Mouse (Mus musculus): ENCODE results near the gene Entpd5.
"Not testable (repeated sequence)": the region's sequence is repeated elsewhere in the genome, so short reads cannot be mapped to it uniquely, and the experiment has no call there.

The Entpd5 gene

DNA sequence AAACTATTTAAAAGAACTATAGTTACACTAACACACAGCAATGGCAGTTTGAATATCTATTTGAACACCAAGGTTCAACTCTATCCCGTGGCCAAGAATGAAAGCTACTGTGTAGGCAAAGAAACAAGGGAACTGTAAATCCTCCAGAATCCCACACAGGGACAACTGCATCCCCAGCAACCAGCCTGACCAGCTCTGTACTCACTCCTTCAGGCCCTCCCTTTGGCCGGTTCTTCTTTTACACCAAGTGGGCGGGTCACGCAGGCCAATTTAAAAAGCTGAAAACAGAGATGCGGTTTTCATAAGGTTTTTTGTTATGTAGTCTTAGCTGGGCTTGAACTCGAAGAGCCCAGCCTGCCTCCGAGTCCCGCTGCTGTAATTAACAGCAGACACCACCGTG is 9.7 kb downstream of the Entpd5 start:
- no peak for DNase-seq (ENCODE audit: low spot score in 2 of 2)

DNA sequence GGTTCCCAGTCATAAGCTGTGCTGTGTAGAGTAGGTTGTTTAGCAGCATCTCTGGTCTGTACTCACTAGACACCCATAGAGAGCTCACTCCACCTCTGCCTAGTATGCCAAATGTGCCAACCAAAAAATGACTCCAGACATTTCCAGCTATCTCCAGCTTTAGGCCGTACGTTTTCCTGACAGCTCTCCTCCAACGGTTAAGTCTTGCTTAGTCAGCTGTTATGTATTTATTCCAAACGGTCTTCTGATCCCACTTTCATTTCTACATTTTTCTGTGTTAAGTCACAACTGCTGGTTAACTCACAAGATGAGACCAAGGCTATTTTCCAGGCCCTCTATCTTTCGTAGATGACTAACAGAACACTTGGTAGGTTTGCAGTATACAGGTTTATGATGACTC is 10.2 kb downstream of the Entpd5 start:
- DNase-seq (ENCODE audit: low spot score in 2 of 2), result no peak

DNA sequence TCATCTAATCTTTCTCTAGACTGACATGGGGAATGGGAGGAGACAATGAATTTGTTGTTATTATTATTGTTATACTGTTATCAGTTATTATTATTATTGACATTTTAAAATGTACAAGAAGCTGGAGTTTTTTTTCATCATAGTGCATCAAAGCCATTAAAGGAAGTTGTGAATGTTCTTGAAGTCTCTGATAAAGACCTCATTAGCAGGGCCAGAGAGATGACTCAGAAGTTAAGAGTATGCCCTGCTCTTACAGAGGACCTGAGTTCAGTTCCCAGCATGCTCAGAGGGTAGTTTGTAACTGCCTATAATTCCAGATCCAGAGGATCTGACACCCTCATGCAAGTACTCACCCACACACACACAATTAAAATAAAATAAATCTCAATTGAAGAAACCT is 11.1 kb downstream of the Entpd5 start:
- no peak for DNase-seq (ENCODE audit: low spot score in 2 of 2)

DNA sequence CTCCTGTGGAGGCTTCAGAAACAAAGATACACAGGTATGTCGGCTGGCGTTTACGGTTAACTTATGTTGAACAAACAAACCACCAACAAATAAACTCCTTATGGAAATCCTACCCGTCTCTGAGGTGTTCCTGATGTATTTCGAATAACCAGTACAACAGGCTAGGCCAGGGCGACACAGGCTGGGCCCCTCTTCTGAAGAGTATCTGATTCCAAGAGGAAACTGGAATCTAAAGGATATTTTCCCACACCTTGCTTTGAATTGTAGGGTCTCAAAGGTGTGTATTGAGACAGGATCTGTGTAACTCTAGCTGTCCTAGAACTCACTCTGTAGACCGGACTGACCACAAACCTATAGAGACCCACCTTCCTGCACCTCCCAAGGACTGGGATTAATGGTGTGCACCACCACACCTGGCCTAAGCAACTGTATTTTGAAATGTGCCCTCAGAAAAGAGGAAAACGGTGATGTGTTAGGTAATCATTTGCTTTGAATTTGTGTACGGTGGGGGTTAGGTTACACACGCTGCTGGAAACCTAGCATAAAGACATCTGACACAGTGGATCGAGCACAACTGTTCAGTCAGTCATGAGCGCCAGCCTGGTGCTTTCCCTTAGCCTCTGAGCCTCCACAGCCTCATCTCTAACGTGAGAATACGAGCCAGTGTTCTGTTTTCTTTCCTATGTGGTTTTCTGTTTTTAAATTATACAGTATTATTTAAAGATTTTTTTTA is 11.7 kb downstream of the Entpd5 start:
- no peak for DNase-seq (ENCODE audit: low spot score in 2 of 2)

DNA sequence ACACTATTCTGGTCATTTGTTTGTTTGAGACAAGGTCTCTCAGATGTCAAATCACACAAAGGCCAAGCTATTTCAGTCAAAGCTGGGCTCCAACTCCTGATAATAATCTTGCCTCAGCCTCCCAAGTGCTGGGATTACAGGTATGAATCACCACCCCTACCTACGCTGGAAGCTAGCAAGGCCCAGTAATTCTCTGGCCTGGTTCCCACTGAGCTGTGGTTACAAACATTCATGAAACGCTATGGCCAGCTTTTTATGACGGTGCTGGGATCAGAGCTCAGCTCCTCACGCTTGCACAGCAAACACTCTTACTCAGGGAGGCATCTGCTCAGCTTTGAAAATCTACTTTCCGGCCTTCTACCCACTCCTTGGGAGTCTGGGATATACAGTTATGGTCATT is 15.0 kb downstream of the Entpd5 start:
- no peak for DNase-seq (ENCODE audit: low spot score in 2 of 2)

DNA sequence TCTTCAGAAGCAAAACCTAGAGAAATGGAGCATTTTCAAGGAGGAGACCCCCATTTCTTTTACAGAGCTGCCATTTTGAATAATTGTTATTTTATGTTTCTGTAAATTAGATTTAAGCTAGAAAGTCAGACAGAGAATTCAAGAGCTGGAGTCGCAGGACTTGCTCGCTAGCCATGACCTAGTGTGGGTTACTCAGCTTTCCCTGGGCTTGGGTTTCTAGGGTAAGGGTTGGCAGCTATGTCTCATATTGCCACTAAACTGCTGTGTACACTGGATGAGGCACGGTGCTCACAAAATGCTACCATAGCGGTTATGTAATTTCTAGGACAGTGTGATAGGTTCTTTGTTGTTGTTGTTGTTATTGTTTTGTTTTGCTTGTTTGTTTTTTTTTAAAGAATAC is 16.1 kb downstream of the Entpd5 start:
- no peak for DNase-seq (ENCODE audit: low spot score in 2 of 2)

DNA sequence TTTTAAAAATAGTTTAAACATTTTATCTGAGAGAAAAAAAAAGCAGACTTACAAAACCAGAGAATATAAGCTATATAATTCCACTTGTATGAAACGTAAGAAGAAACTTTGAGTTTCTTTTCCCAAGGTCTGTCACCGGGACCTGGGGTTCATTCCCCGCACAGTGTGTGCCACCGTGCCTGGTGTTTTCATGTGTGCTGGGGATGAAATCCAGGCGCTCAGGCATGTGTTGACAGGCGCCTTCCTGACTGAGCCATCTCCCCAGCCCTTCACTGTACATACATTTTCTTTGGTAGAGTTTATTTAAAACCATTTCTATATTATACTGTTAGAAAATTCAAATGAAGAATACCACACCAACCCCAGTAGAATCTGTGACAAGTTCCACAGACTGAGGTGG is 18.5 kb downstream of the Entpd5 start:
- DNase-seq (ENCODE audit: low spot score in 2 of 2), result peak in 1 of 2 experiments; percentile 20

DNA sequence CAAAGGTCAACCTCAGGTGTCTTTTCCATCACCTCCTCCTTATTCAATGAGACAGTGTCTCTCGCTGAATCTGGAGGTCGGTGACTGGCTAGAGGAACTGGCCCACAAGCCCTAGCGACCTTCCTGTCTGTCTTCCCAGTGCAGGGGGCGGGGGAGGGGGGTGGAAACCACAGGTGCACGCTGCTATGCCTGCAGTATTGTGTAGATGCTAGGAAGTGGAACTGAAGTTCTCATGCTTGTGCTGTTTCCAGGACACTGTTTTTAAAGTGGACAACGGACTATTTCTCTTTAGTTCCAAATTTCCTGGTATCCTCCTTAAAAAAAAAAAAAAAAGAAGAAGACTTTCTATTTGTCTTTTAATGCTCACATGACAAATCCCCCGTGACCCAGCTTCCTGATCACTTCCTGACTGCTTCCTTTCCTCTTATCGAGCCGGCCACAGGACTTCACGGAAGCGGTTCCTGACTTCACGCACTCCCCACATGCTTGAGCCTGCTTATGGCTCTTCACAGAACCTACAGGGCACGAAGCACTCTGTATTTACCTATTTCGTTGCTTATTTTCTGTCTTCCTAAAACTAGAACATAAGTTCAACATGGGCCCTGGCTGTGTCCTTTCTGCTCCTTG is 19.9 kb downstream of the Entpd5 start:
- peak in 1 of 2 experiments; percentile 11 for DNase-seq (ENCODE audit: low spot score in 2 of 2)

DNA sequence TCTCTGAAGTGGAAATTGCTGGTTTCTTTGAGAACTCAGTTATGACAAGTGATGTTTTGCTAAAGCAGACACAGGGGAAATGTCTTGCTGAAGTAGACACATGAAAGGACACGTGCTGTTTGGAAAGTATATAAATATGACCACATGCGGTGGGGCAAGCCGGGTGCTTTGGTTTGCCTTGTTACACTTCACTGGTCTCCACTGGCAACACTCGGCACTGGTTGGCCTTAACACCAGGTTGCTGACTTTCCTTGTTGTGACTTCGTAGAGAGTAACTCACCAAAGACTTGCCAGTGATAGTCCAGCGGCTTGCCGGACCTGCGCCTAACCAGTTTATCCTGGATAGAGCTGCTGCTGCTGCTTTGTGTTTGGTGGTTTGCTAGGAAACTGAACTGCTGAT is 20.7 kb downstream of the Entpd5 start:
- DNase-seq (ENCODE audit: low spot score in 2 of 2), result peak in 1 of 2 experiments; percentile 21

DNA sequence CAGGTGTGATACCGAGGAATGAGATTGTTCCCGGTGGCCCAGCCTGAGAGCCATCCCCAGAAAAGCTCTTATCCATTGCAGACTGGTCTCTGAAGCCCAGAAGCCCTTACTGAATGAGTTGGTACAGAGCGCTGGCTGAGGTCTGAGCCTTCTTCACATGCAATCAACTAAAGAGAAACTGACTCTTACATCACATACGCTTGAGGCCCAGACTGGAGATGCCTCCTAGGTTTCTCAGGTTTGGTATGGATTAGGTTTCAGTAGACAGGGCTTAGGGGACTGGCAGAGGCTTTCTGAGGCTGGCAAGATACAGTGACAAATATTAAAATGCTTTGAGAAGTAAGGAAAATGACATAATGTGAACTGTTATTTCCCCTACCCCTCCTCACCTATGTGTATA is 23.4 kb downstream of the Entpd5 start:
- DNase-seq (ENCODE audit: low spot score in 2 of 2), result no peak

DNA sequence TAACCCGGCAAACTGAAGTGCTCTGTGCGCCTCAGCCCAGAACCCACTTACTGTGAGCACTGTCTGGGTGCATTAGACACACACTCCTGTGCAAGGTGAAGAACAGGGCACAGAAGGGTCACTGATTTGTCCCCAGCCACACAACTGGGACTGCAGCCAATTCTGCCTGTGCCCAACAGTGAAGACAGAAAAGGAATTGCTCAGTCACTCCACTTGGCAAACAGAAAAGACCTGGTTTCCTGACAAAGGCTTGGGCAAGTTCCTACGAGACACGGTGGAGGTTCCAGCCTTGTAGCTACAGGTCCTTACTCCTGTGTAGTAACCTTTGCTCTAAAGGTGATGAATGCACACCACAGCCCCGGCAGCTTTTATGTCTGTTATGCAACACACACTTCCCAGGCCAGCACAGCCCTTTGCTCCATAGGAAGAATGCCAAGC is 24.2 kb downstream of the Entpd5 start:
- DNase-seq (ENCODE audit: low spot score in 2 of 2), result peak; percentile 49 to 78

DNA sequence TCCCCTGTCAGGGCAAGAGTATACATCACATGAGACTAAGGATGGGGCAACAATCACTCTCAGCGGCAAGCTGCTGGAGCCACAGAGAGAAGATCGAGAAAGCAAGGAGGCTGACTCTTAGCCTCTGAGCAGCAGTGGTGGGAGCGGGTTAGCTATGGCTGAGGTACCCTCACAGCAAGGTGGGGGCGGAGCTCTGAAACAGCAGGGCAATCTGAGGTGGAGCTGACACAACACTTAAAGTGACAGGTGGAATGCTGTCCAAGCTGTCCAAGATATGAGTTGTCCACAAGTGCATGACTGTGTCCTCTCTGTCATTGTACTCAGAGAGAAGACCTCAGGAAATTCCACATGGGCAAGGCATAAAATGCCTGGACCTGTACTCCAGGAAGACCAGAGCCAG is 26.5 kb downstream of the Entpd5 start:
- DNase-seq (ENCODE audit: low spot score in 2 of 2), result peak; percentile 42 to 45

DNA sequence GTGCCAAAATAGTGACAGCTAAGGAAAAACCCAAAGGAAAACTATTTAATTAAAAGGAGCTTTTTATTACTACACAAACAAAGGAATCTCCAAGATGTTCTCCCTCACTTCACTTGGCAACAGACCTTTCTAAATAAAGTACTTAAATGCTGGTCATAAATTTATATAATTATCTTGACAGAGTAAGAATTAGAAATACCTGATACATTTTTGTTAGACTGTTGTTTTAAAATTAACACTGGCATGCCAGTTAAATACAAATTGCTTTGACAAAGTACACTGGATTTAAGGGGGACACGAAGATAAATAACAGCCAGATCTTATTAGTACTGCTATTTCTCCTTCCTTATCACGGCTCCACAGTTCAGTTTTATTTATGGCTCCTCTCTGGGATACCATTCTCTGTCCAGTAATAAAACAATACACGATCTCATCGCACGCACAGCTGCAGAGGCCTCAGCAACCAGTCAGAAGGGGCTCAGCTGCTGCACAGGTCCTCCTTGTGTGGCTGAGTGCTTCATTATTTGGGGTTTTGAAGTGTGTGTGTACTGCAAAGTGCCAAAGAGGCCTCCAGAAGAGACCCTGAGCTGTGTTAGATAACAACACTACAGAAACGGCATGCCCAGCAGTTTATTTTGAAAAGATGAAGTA is 34.9 kb downstream of the Entpd5 start:
- no peak for DNase-seq (ENCODE audit: low spot score in 2 of 2)

DNA sequence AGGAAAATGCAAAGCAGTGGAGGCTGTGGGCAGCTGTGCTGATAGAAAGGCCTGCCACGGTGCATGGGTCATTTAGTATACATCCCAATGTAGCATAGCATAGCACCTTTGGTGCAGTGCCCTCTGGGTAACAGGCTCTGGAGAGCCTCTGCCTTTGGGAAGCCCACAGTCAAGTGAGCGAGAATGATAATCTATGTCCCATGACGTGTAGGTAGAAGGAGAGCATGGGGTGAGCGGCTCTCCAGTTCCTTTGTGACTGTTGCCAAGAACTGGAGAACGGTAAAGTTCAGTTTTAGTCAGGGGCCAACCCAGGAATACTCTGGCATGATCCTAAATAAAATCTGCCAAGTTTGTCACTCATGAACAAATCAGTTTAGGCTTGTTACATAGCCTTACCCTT is 37.2 kb downstream of the Entpd5 start:
- DNase-seq (ENCODE audit: low spot score in 2 of 2), result no peak

DNA sequence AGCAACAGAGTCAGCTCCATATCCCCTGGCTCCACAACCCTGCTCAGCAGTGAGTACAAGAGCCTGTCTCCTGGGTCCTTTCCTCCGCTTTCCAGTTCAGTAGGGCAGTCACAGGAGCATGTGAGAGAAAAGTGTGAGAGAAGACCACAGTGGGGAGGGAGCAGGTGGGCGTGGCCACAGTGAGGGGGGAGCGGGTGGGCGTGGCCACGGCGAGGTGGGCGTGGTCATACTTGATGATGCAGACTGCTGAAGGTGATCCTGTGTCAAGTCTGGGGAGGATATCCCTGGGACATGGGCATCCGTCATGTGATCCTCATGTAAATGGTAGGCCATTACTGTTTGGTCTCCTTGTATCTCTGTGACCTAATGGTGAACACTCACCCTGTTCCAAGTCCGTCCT is 41.9 kb downstream of the Entpd5 start:
- DNase-seq (ENCODE audit: low spot score in 2 of 2), result no peak

DNA sequence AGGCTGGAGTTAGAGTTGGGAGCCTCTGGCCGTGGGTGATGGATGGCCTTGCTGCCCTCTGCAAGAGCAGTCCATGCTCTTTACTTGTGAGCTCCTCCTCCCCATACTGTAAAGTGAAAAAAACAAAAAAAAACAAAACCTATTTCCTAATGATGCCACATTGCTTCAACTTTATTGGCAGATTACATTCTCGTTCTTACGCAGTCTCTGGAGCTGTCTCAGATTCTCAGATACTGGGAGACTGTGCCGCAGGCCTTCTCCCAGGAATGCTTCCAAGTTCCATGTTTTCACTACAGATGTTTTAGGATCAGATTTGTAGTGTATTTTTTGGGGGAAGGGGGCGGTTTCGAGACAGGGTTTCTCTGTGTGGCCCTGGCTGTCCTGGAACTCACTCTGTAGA is 43.7 kb downstream of the Entpd5 start:
- no peak for DNase-seq (ENCODE audit: low spot score in 2 of 2)

DNA sequence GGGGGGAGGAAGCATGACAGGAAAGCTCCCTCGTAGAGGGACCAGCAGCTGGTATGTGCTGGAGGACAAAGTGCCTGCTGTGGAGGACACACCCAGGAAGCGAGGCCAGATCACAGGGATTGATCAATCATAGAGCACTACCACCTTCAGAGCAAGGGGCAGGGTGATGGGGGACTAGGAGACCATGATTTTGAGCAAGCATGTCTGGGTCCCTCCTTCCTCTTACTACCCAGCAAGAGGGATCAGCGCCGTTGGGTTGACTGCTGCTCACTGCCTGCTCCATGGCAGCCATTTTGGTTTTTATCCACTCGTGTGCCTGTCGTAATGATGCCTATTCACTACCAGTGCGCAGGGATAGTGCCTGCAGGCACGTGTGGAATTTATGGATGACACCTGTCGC is 44.5 kb downstream of the Entpd5 start:
- no peak for DNase-seq (ENCODE audit: low spot score in 2 of 2)

DNA sequence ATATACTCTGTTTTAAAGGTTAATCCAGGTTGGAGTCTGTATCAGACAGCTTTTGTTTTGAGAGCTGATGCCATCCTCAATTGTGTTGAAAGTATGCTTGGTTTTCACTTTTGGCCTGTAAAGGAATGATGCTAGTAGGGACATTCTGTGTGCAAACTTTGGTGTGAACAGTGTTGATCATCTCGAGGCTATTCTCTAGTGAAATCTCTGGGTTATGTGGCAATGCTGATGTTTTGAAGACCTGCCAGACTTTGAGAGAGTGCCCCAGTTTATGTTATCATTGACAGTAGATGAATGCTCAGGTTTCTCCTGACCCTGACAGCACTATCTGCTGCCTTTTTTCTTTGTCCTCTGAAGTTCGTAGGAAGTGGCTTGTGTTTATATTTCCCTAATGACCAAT is 46.0 kb downstream of the Entpd5 start:
- no peak for DNase-seq (ENCODE audit: low spot score in 2 of 2)

DNA sequence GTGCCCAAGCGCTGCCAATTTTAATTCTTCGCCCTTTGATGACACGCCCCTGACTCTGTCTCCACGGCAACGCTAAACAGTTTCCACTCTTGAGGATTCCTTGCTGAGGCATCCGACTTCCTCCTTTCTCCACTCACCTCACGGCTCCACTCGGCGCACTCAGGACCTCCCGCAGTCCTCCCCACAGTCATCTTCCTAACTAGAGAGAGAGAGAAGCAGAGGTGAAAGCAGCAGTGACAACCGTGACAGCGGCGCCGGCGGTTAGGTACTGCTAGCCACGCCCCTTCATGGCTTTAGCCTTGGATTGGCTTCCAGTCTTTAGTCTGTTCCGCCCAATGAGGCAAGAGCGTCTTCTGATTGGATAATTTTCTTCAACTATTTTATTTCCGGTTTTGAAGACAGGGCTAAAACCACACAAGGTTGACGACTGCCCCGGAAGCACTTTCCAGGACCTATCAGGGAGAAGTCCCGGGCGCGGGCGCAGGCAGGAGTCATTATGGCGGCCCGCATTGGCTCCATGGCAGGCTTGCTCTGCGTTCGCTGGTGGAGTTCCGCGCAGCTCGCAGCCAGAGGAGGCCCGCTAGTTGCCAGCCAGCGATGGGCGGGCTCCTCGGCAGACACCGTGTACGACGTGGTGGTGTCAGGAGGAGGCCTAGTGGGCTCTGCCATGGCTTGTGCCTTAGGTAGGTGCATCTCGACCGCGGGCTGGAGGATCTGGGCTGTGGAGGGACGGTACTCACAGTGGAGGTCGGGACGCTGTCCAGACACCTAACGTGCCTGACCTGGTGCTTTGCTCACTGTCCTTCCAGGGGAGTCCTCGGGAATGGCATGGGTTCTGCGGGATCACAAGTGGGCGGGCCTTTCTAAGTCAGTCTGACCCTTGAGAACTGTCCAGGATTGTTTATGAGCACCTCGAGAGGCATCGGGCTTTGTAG is 47.0 kb downstream of the Entpd5 start, which contains the start of the genes Coq6 and Fam161b:
Gene Coq6 (plus strand): TSS at position 103 of the 935 bp plus-strand sequence.
Gene Fam161b (minus strand): TSS at position 279 of the 935 bp plus-strand sequence.
- DNase-seq (ENCODE audit: low spot score in 2 of 2), result peak; percentile 97 to 98

DNA sequence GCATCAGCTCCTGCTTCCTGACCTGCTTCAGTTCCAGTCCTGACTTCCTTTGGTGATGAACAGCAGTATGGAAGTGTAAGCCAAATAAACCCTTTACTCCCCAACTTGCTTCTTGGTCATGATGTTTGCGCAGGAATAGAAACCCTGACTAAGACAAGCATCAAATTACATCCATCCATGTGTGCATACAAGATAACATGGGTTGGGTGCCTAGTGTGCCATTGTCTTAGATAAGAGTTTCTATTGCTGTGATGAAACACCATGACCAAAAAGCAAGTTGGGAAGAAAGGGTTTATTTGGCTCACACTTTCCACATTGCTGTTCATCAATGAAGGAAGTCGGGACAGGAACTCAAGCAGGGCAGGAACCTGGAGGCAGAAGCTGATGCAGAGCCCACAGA is 50.1 kb downstream of the Entpd5 start:
- DNase-seq (ENCODE audit: low spot score in 2 of 2), result not testable (repeated sequence)

DNA sequence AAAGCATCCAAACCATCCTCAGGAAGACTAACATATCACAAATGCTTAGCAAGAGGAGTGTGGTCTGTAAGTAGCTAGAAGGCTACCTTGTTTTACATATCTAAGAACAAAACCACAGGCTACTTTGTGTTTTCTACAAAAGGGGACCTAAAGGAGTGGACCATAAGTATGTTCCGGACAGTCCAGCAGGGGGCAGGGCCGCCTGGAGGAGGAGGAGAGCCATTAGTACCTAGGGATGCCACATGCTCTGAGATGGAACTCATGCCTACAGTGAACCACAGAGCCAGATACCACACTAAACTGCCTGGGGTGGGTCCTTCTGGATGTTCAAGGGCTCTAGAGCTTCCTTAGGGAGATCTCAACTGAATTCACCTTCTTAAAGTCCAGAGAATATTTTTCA is 61.6 kb downstream of the Entpd5 start:
- no peak for DNase-seq (ENCODE audit: low spot score in 2 of 2)

Data from heart, adult 9 months (tissue).